ENCODE assay signal across 17 mouse cellular contexts in genomic region chr4:117830801-117831200, GRCm38 (mm10). TPM values are rescaled to one million over a fixed set of nuclear protein-coding genes. Genes with fewer than 3 reads are reported as not detected.
DNase-seq lines count a peak whose midpoint lies in the region; ATAC-seq and TF ChIP-seq lines count a peak whose summit lies in the region.
"Had no signal": no experiment of that assay in that cellular context is flagged by ENCODE, and none has a peak within 500 bp of the region (broad histone marks: within the 10 kb centered on the region; RNA-seq: fewer than 3 reads in every experiment).

No protein-coding gene starts in this region.

- WGBS in heart, embryonic 11.5 days (ENCODE audit: insufficient replicate concordance), result 85% methylated on average over 9 of the region's 9 CpGs
- WGBS in stomach, embryonic 15.5 days, result 92% methylated on average over 9 of the region's 9 CpGs
- 95% methylated on average over 9 of the region's 9 CpGs for WGBS in stomach, postnatal 0 days
- WGBS in liver, embryonic 14.5 days (ENCODE audit: insufficient replicate concordance), result 71% methylated on average over 9 of the region's 9 CpGs

- H3K27ac ChIP-seq in heart, embryonic 11.5 days (ENCODE audit: low read depth, low read length), result peak overlapping the region; percentile 81; the same call in 1 of the 2 replicates
- peak overlapping the region; percentile 77; the same call in 1 of the 2 replicates for H3K27ac ChIP-seq in stomach, embryonic 15.5 days
- H3K27ac ChIP-seq in stomach, postnatal 0 days (replicated peaks), result no peak overlapping the region
- H3K27ac ChIP-seq in liver, embryonic 14.5 days, result peak overlapping the region; percentile 99
- H3K27ac ChIP-seq: limb, embryonic 15.5 days; midbrain, embryonic 15.5 days; neural tube, embryonic 15.5 days had no signal

- peaks cover 12% of the 10 kb centered on the region for H3K4me1 ChIP-seq in heart, embryonic 11.5 days (ENCODE audit: control insufficient read depth, insufficient read depth, low read length)
- H3K4me1 ChIP-seq in stomach, embryonic 15.5 days, result peaks cover 31% of the 10 kb centered on the region
- H3K4me1 ChIP-seq in stomach, postnatal 0 days (replicated peaks; ENCODE audit: control insufficient read depth, insufficient read depth), result peaks cover 11% of the 10 kb centered on the region; the same call in 1 of the 2 replicates
- peaks cover 59 to 61% of the 10 kb centered on the region in 2 experiments for H3K4me1 ChIP-seq in liver, embryonic 14.5 days (replicated peaks; ENCODE audit: control insufficient read depth in 2 of 2, insufficient read depth in 2 of 2, low read length in 1 of 2)

- no peak for ATAC-seq in heart, embryonic 11.5 days (replicated peaks; ENCODE audit: insufficient number of reproducible peaks, low FRiP score, low TSS enrichment)
- no peak for ATAC-seq in stomach, embryonic 15.5 days (ENCODE audit: insufficient read depth, low FRiP score, low read depth)
- no peak for ATAC-seq in stomach, postnatal 0 days (ENCODE audit: low FRiP score, low TSS enrichment)
- no peak for ATAC-seq in liver, embryonic 14.5 days (ENCODE audit: insufficient read depth)
- no peak for ATAC-seq in inflammation-experienced regulatory T-cells, adult 6 months
- ATAC-seq: Patski had no signal

- TF ChIP-seq EP300 in stomach, postnatal 0 days (optimal IDR thresholded peaks at IDR 0.05), result no peak
- no peak for TF ChIP-seq EP300 in liver, embryonic 14.5 days (IDR thresholded peaks at IDR 0.05; ENCODE audit: low read depth)

- H3K4me2 ChIP-seq in heart, embryonic 11.5 days, result peak overlapping the region; percentile 55
- H3K4me2 ChIP-seq in stomach, embryonic 15.5 days, result no peak overlapping the region
- H3K4me2 ChIP-seq in stomach, postnatal 0 days (replicated peaks; ENCODE audit: low read depth), result no peak overlapping the region
- peak overlapping the region; percentile 87 for H3K4me2 ChIP-seq in liver, embryonic 14.5 days (ENCODE audit: low read depth)
- H3K4me2 ChIP-seq: limb, embryonic 15.5 days; midbrain, embryonic 15.5 days; neural tube, embryonic 15.5 days had no signal

- H3K9me3 ChIP-seq in heart, embryonic 11.5 days (replicated peaks; ENCODE audit: control insufficient read depth, low read length), result no peaks in the 10 kb centered on the region
- no peaks in the 10 kb centered on the region for H3K9me3 ChIP-seq in stomach, embryonic 15.5 days
- no peaks in the 10 kb centered on the region for H3K9me3 ChIP-seq in stomach, postnatal 0 days (ENCODE audit: control insufficient read depth, low read length)
- no peaks in the 10 kb centered on the region for H3K9me3 ChIP-seq in liver, embryonic 14.5 days (ENCODE audit: control insufficient read depth, low read length)
- H3K9me3 ChIP-seq: limb, embryonic 15.5 days; midbrain, embryonic 15.5 days; neural tube, embryonic 15.5 days had no signal

- TF ChIP-seq CTCF in stomach, postnatal 0 days (IDR thresholded peaks at IDR 0.05; ENCODE audit: low read depth), result no peak
- no peak for TF ChIP-seq CTCF in liver, embryonic 14.5 days (IDR thresholded peaks at IDR 0.05; ENCODE audit: low read depth)

- no peak for DNase-seq in heart, adult 8-10 months (ENCODE audit: low spot score)
- no peak for DNase-seq in stomach, postnatal 0 days (ENCODE audit: low spot score)
- DNase-seq in liver, embryonic 14.5 days (ENCODE audit: low read depth in 3 of 3, low spot score in 3 of 3), result no peak
- DNase-seq in adrenal gland, postnatal 10 days, result no peak
- DNase-seq: adrenal gland, adult 8-10 months; cerebellum, adult 9-11 months; gastrocnemius, postnatal 14 days; kidney, postnatal 14 days; right cerebral cortex, postnatal 25 days had no signal

- H3K9ac ChIP-seq in heart, embryonic 11.5 days (ENCODE audit: low read depth, low read length), result peak overlapping the region; percentile 12; the same call in 1 of the 2 replicates
- no peak overlapping the region for H3K9ac ChIP-seq in stomach, embryonic 15.5 days
- no peak overlapping the region for H3K9ac ChIP-seq in stomach, postnatal 0 days (ENCODE audit: low read length)
- peak overlapping the region; percentile 80 for H3K9ac ChIP-seq in liver, embryonic 14.5 days (replicated peaks)
- H3K9ac ChIP-seq: limb, embryonic 15.5 days; midbrain, embryonic 15.5 days; neural tube, embryonic 15.5 days had no signal

- peaks cover 3% of the 10 kb centered on the region for H3K27me3 ChIP-seq in heart, embryonic 11.5 days (ENCODE audit: control insufficient read depth, insufficient read depth, low read length)
- H3K27me3 ChIP-seq in stomach, embryonic 15.5 days (replicated peaks), result no peaks in the 10 kb centered on the region
- H3K27me3 ChIP-seq in stomach, postnatal 0 days (ENCODE audit: control insufficient read depth, insufficient read depth, low read length), result no peaks in the 10 kb centered on the region
- peaks cover 12% of the 10 kb centered on the region for H3K27me3 ChIP-seq in liver, embryonic 14.5 days (ENCODE audit: control insufficient read depth, insufficient read depth, low read length)

- H3K4me3 ChIP-seq in heart, embryonic 11.5 days (ENCODE audit: low read depth, low read length), result no peak overlapping the region
- H3K4me3 ChIP-seq in stomach, embryonic 15.5 days (replicated peaks), result no peak overlapping the region
- H3K4me3 ChIP-seq in stomach, postnatal 0 days (ENCODE audit: low read depth, low read length), result no peak overlapping the region
- 0 out of 4 replicates have a peak overlapping the region, but pooled peaks of 1 of the 2 experiments have one; percentile 3 for H3K4me3 ChIP-seq in liver, embryonic 14.5 days (ENCODE audit: insufficient read depth in 1 of 2, low read depth in 2 of 2, low read length in 2 of 2)
- H3K4me3 ChIP-seq: limb, embryonic 15.5 days; midbrain, embryonic 15.5 days; myocyte; neural tube, embryonic 15.5 days had no signal

- no peaks in the 10 kb centered on the region for H3K36me3 ChIP-seq in heart, embryonic 11.5 days (ENCODE audit: control insufficient read depth, insufficient read depth, low read length)
- no peaks in the 10 kb centered on the region for H3K36me3 ChIP-seq in stomach, embryonic 15.5 days
- no peaks in the 10 kb centered on the region for H3K36me3 ChIP-seq in stomach, postnatal 0 days (ENCODE audit: control insufficient read depth, insufficient read depth, low read length)
- H3K36me3 ChIP-seq in liver, embryonic 14.5 days (replicated peaks; ENCODE audit: control insufficient read depth, insufficient read depth, low read depth), result no peaks in the 10 kb centered on the region
- H3K36me3 ChIP-seq: limb, embryonic 15.5 days; midbrain, embryonic 15.5 days; neural tube, embryonic 15.5 days had no signal

RNA-seq across cellular contexts. Expression of gene Slc6a9, which starts 3.5 kb away (rescaled TPM):
- polyA plus RNA-seq in heart, embryonic 11.5 days (2014; fragmentation: Nextera tagmentation; extraction: Ambion mirVana), result 8.7 and 15.2 TPM in 2 replicates
- 1 to 10 TPM; 1.7 to 2.3 (median 2.2) TPM for total RNA-seq in heart, adult 8-10 months (2022)
- 14.2 and 15.0 TPM in 2 replicates for polyA plus RNA-seq in stomach, embryonic 15.5 days (2015; fragmentation: Nextera tagmentation; extraction: Ambion mirVana)
- 20.6 and 25.2 TPM in 2 replicates for polyA plus RNA-seq in stomach, postnatal 0 days (2015; fragmentation: Nextera tagmentation; extraction: Ambion mirVana)
- polyA plus RNA-seq in liver, embryonic 14.5 days (2012; rRNA removed), result 52.6 and 56.3 TPM in 2 replicates
- 31.5 and 33.1 TPM in 2 replicates for polyA plus RNA-seq in liver, embryonic 14.5 days (2014; fragmentation: Nextera tagmentation; extraction: Ambion mirVana)
- 1 to 10 TPM; 8.6 to 9.2 TPM for total RNA-seq in adrenal gland, postnatal 10 days (2021)
- polyA plus RNA-seq in inflammation-experienced regulatory T-cells, adult 6 months (2017; shearing (Covaris generic)), result not detected

RNA-seq across cellular contexts. Expression of gene Ccdc24, which starts 41.6 kb away (rescaled TPM):
- 0.56 and 0.90 TPM in 2 replicates for polyA plus RNA-seq in heart, embryonic 11.5 days (2014; fragmentation: Nextera tagmentation; extraction: Ambion mirVana)
- total RNA-seq in heart, adult 8-10 months (2022), result under 1 TPM in 2 of 4 experiments, not detected in 2; 0.25 to 0.50 TPM
- 0.94 and 2.3 TPM in 2 replicates for polyA plus RNA-seq in stomach, embryonic 15.5 days (2015; fragmentation: Nextera tagmentation; extraction: Ambion mirVana)
- polyA plus RNA-seq in stomach, postnatal 0 days (2015; fragmentation: Nextera tagmentation; extraction: Ambion mirVana), result 0.33 and 0.41 TPM in 2 replicates
- polyA plus RNA-seq in liver, embryonic 14.5 days (2012; rRNA removed), result 0.57 and 0.77 TPM in 2 replicates
- 0.63 and 1.7 TPM in 2 replicates for polyA plus RNA-seq in liver, embryonic 14.5 days (2014; fragmentation: Nextera tagmentation; extraction: Ambion mirVana)
- under 1 TPM; 0.64 to 0.78 TPM for total RNA-seq in adrenal gland, postnatal 10 days (2021)
- polyA plus RNA-seq in inflammation-experienced regulatory T-cells, adult 6 months (2017; shearing (Covaris generic)), result not detected

RNA-seq across cellular contexts. Expression of gene B4galt2, which starts 52.5 kb away (rescaled TPM):
- polyA plus RNA-seq in heart, embryonic 11.5 days (2014; fragmentation: Nextera tagmentation; extraction: Ambion mirVana), result 13.8 and 14.1 TPM in 2 replicates
- total RNA-seq in heart, adult 8-10 months (2022), result 1 to 10 TPM; 4.2 to 5.1 (median 4.4) TPM
- 16.6 and 17.9 TPM in 2 replicates for polyA plus RNA-seq in stomach, embryonic 15.5 days (2015; fragmentation: Nextera tagmentation; extraction: Ambion mirVana)
- 11.9 and 12.1 TPM in 2 replicates for polyA plus RNA-seq in stomach, postnatal 0 days (2015; fragmentation: Nextera tagmentation; extraction: Ambion mirVana)
- polyA plus RNA-seq in liver, embryonic 14.5 days (2012; rRNA removed), result 2.1 and 2.4 TPM in 2 replicates
- polyA plus RNA-seq in liver, embryonic 14.5 days (2014; fragmentation: Nextera tagmentation; extraction: Ambion mirVana), result 1.5 and 1.7 TPM in 2 replicates
- total RNA-seq in adrenal gland, postnatal 10 days (2021), result 10 to 100 TPM; 14.2 to 17.7 TPM
- not detected for polyA plus RNA-seq in inflammation-experienced regulatory T-cells, adult 6 months (2017; shearing (Covaris generic))

RNA-seq across cellular contexts. Expression of gene Atp6v0b, which starts 56.3 kb away (rescaled TPM):
- 194 and 197 TPM in 2 replicates for polyA plus RNA-seq in heart, embryonic 11.5 days (2014; fragmentation: Nextera tagmentation; extraction: Ambion mirVana)
- 100 to 1,000 TPM; 108 to 133 (median 121) TPM for total RNA-seq in heart, adult 8-10 months (2022)
- polyA plus RNA-seq in stomach, embryonic 15.5 days (2015; fragmentation: Nextera tagmentation; extraction: Ambion mirVana), result 214 and 232 TPM in 2 replicates
- polyA plus RNA-seq in stomach, postnatal 0 days (2015; fragmentation: Nextera tagmentation; extraction: Ambion mirVana), result 242 and 249 TPM in 2 replicates
- polyA plus RNA-seq in liver, embryonic 14.5 days (2012; rRNA removed), result 118 and 122 TPM in 2 replicates
- 152 and 165 TPM in 2 replicates for polyA plus RNA-seq in liver, embryonic 14.5 days (2014; fragmentation: Nextera tagmentation; extraction: Ambion mirVana)
- total RNA-seq in adrenal gland, postnatal 10 days (2021), result 100 to 1,000 TPM; 145 to 149 TPM
- 100 to 1,000 TPM in 1 of 3 experiments, 10 to 100 TPM in 2; 75.7 to 115 (median 83.2) TPM for polyA plus RNA-seq in inflammation-experienced regulatory T-cells, adult 6 months (2017; shearing (Covaris generic))

Comparison
In these comparisons a context has a peak if more than half of its experiments do, and no peak if none do; other contexts are left out.
1. H3K4me2 ChIP-seq: peak in heart, embryonic 11.5 days (single experiment) and liver, embryonic 14.5 days (single experiment); none in stomach, embryonic 15.5 days (single experiment) and stomach, postnatal 0 days (single experiment).
2. H3K9ac ChIP-seq: peak in heart, embryonic 11.5 days (single experiment) and liver, embryonic 14.5 days (single experiment); none in stomach, embryonic 15.5 days (single experiment) and stomach, postnatal 0 days (single experiment).